Mouse (Mus musculus) gastrocnemius, postnatal 4 days (tissue): Measurements from ENCODE around the gene Sult2b1. TPM values are rescaled to one million over a fixed set of nuclear protein-coding genes. Genes with fewer than 3 reads are reported as not detected.

Source experiments
- DNase-seq, 2 experiments: peaks; one replicate each; pipeline ENCODE4 v3.0.0; 2021 to 2022; ENCODE audit warnings: low spot score in 2 of 2, mixed read lengths in 2 of 2
- total RNA-seq, 2 experiments: library from RNA; stranded (reverse); gene quantifications; 2 replicates each; pipeline ENCODE4 v1.2.3; 2021

The Sult2b1 gene
- total RNA-seq, 2 experiments from 2014 or later, result 0.60 TPM; not detected in 1

GRCm38 (mm10) chr7:45713396-45713795 is 71.1 kb downstream of the Sult2b1 start:
- no peak for DNase-seq

- no peak for DNase-seq
Measured at GRCm38 (mm10) chr7:45712022-45712757, 72.3 kb downstream of the Sult2b1 start.

- no peak for DNase-seq
Measured at GRCm38 (mm10) chr7:45711316-45712021, 73.0 kb downstream of the Sult2b1 start.

DNA sequence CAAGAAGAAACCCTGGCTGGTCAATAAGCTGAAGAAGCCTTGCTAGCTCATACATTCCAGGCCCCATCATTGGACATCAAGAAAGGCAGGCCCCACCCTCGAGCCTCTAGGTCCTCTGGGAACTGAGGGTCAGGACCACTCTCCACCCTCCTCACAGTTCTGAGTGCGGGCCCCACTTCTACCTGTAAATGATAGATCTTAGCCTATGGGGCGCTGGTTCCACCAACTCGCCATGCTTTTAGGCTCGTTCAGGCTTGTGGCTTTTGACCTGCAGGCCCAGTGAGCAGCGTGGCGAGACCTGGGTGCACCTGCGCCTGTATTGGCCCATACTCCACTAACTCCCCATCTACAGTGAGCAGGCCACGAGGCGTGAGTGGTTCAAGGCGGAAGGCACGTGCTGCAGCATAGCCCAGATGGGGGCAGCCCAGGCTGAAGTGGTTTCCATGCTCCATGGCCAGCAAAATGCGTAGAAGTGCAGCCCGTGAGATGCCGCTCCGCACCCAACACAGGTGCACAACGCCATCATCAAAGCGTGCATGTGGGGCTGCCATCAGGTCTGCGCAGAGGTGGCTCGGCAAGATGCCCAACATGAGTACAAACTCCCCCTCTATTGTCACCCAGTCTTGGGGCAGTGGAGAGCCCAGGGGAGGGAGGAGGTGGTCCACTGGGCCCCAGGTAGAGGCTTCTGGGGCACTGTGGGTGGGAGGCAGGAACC is 73.8 kb downstream of the Sult2b1 start:
- DNase-seq, result no peak

GRCm38 (mm10) chr7:45709677-45710355 is 74.7 kb downstream of the Sult2b1 start:
- no peak for DNase-seq

GRCm38 (mm10) chr7:45709036-45709435 is 75.4 kb downstream of the Sult2b1 start:
- no peak for DNase-seq

DNA sequence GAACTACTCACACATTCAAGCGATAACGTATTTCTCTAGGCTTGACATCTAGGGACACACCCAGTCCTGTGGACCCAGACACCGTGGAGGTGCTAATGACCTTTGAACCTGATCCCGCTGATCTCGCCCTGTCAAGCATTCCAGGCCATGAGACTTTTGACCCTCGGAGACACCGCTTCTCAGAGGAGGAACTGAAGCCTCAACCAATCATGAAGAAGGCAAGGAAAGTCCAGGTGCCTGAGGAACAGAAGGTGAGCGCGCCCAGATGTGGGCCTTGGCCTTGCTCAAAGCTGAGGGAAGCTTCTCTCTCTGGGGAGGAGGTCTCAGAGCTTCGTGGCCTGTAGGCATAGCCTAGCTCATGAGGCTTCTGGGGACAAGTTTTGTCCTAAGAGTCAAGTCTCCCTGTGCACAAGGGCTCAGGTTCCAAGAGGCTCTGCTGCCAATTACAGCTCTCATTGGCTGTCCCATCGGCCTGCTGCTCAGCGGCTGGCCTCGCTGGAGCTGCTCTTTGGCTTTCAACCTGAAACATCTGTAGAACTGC is 76.2 kb downstream of the Sult2b1 start:
- no peak for DNase-seq

- DNase-seq, result peak; percentile 90 to 93
Measured at GRCm38 (mm10) chr7:45707375-45707967, 77.0 kb downstream of the Sult2b1 start.

- peak; percentile 84 to 86 for DNase-seq
Measured at GRCm38 (mm10) chr7:45706721-45707241, 77.7 kb downstream of the Sult2b1 start.

DNA sequence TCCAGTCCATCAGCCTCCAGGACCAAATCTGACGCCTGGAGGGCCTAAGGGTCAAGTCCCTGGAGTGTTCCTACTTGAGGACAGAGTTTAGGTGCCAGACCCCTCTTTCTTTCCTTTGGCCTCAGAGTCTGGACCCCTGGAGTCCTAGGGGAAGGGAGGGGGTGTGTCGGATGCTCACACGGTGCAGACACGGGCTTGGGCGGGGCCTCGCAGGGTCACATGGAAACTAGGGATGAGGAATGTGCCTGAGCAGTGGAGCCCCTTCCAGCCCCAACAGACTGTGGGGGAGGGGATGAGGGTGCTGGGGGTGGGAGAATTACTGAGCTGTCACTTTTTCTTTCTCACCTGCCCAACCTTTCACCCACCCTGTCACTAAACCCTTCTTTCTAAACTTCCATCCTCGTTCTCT is 78.6 kb downstream of the Sult2b1 start:
- peak in 1 of 2 experiments; percentile 80 for DNase-seq

DNA sequence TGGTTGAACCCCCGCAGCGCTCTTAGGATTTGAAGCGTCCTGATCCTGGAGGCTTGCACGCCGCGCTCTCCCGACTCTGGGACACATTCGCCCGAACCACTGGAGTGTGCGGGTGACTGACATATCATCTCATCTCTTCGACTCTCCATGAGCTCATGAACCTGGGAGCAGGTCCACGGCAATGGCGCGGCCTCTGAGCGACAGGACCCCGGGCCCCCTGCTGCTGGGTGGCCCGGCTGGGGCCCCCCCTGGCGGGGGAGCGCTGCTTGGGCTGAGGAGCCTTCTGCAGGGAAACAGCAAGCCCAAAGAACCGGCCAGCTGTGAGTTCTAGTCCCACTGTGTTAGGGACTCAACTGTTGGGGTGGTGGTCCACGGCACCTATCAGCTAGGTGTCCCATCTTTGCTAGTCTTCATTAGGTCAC is 79.0 kb downstream of the Sult2b1 start:
- peak in 1 of 2 experiments; percentile 50 for DNase-seq

DNA sequence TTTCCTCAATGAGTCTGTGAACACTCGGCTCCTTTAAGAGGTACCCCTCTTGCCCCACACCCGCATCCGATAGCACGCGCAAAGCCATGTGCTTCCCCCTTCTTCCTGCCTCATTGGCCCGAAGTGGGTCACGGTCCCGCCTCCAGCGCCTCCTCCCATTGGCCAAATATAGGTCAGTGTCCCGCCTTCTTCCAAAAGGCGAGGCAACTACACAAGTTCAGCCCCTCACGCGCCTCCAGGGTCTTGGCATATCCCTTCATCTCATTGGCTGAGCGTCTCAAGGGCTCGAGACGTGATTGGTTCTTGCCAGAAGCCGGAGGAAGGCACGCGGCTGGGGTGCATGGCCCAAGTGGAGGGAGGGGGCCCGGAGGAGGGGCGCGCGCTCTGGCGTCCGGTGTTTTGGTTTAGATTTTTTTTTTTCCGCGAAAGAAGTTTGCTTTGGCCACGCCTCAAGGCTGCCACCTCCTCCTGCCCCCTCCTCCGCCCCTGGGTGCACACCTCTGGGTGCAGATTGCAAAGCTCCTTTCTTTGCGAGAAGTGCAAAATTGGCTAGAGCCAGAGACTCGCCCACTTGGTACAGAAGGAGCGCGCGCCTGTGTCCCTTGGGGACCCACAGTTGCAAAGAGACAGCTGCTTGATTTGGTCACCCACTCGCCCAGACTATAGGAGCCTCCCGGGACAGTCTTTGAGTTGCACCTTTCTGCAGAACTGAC is 79.6 kb downstream of the Sult2b1 start, which contains the start of gene Dbp:
Dbp (plus strand) TSS at position 359 of the 713 bp plus-strand sequence.
- peak; percentile 93 to 97 for DNase-seq

DNA sequence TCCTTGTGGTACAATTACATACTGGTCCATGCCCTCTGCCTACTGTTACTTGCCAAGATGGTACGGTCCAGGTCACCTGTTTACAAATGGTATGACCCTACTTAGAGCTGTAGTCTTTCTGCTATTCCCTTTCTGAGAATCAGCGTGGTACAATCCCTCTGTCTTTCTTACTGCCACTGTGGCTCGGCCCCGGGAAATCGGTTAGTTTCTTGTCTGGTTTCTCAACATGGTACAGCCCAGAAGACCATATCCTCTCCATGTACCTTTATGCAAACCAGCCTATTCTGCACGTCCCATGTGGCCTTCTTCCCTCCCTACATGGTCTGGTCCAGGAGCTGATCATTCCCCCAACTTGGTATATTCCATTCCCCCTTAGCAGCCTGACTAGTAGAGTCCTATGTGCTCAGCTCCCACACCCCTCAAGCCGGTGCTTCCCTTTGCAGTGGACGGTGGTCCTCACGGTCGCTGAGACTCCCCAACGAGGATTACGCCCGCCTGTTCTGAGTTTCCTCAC is 80.4 kb downstream of the Sult2b1 start:
- peak in 1 of 2 experiments; percentile 61 for DNase-seq

- no peak for DNase-seq
Measured at GRCm38 (mm10) chr7:45703521-45704033, 80.9 kb downstream of the Sult2b1 start.

DNA sequence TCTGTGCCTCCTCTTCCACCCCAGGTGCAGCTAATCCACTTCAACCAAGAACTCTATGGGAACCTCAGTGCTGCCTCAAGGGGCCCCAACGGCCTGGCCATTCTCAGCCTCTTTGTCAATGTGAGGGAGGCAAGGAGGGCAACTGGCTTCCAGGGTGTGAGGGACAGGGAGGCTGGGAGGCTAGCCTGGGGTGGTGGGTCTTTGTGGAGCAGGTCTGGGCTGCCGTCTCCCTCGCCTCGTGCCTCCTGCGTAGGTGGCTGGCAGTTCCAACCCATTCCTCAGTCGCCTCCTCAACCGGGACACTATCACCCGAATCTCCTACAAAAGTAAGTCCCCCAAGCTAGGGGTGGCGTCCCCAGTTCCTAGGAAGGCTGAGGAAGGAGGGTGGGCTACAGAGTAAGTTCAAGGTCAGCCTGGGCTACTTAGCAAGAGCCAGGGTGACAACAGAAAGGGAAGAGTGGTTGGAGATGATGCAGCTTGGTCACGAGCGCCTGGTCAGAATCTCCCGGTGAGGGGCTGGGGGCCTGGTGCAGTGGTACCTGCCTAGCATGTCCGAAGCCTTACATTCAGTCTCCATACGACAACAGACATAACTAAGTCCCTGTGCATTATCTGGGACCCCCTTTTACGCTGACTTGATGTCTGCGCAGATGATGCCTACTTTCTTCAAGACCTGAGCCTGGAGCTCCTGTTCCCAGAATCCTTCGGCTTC is 81.5 kb downstream of the Sult2b1 start:
- no peak for DNase-seq

DNA sequence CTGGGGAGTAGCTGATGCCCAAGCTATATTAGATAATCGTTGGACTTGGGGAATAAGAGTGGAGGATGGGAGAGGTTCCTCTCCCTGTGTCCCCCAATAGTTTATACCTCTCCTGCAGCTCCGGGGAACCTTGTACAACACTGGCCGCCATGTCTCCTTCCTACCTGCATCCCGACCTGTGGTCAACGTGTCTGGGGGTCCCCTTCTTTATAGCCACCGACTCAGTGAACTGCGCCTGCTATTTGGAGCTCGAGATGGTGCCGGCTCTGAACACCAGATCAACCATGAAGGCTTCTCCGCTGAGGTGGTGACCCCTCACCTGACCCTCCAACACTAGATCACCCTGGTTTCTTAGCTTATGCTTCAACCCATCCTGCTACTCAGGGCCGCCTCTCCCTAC is 82.2 kb downstream of the Sult2b1 start:
- no peak for DNase-seq

DNA sequence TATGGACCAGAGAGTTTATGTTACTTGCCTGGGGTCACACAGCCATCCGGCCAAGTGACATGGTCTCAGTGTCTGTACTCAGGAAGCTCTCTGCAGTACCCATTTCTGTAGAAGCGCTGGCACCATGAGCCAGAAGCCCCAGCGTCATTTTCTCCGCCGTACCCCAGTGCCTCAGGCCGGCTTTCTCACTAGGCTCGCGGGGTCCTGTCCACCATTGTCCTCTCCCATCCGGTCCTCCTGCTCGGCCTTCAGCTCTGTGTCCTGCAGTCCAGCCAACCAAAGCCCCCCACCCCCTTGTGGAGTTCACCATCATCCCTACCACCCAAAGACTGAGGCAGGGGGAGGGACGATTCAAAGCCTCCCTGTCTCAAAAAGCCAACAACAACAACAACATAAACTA is 82.9 kb downstream of the Sult2b1 start:
- DNase-seq, result no peak

DNA sequence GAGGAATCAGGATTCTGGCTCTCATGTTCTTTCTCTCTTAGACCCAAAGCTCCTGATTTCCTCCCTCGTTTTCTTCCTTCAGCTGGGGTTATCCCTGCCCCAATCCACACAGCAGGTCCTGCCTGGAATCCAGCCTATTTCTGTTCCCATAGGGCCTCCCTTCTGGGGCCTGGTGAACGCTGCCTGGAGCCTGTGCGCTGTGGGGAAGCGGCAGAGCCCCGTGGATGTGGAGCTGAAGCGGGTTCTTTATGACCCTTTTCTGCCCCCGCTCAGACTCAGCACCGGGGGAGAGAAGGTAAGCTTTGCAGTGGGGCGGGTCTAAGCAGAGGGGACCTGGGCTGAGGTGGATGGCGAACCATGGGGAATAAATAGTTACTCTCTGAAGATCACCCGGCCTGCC is 83.4 kb downstream of the Sult2b1 start:
- no peak for DNase-seq
